Mouse (Mus musculus): ENCODE results near the gene Hagh. TPM values are rescaled to one million over a fixed set of nuclear protein-coding genes. Genes with fewer than 3 reads are reported as not detected.
A peak's percentile ranks its signal among the peaks of the same experiment; 100 is the strongest.

The Hagh gene
- polyA plus RNA-seq, 1 experiment = 195 TPM

DNA sequence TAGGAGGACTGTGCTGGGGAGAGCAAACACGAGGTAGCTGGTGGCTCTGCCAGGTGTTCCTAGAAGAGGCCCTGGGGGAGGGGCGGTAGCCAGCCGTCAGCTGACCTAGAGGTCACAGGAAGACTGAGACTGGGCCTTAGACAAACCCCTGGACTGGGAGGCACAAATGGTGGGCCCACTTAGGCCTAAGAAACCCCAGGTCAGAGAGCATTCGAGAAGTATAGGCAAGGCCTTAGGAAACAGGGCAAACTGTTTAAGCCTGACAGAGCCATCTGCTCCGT is 38.1 kb downstream of the Hagh start:
- H3K27me3 ChIP-seq (ENCODE audit: control insufficient read depth, insufficient read depth, low read length) = no peaks in the 10 kb centered on the region
- 45% methylated on average over 5 of the region's 5 CpGs for WGBS
- H3K27ac ChIP-seq (ENCODE audit: insufficient read depth, low read length) = no peak overlapping the region
- DNase-seq = no peak
- H3K4me1 ChIP-seq (ENCODE audit: control insufficient read depth, insufficient read depth, low read length) = no peaks in the 10 kb centered on the region
- H3K4me3 ChIP-seq (replicated peaks; ENCODE audit: insufficient read depth, low read depth, low read length) = no peak overlapping the region
- TF ChIP-seq CTCF (IDR thresholded peaks at IDR 0.05; ENCODE audit: borderline replicate concordance, insufficient read depth, low read depth, low read length) = no peak
- TF ChIP-seq POLR2A (IDR thresholded peaks at IDR 0.05; ENCODE audit: borderline replicate concordance, insufficient read depth, low read length) = no peak

DNA sequence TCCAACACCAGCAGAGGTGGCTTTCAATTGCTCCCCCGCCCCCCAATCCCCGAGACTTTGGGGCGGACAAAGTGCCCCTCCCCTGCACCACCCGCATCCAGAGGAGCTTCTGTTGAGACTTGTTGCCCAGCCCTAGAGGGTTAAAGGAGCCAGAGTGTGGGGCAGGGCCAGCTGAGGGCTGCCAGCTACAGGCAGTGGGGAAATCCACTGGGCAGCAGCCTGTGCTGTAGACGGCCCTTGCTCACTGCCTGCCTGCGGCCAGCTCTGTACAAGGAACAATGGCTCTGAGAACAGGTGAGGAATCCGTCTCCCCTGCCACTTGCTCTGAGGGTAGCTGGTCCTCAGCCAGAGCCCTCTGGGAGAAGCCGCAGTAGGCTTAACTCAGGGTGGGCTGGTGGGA is 38.6 kb downstream of the Hagh start:
- H3K27ac ChIP-seq (ENCODE audit: insufficient read depth, low read length) = no peak overlapping the region
- no peak for DNase-seq
- no peak for TF ChIP-seq POLR2A (IDR thresholded peaks at IDR 0.05; ENCODE audit: borderline replicate concordance, insufficient read depth, low read length)
- TF ChIP-seq CTCF (IDR thresholded peaks at IDR 0.05; ENCODE audit: borderline replicate concordance, insufficient read depth, low read depth, low read length) = no peak
- H3K27me3 ChIP-seq (ENCODE audit: control insufficient read depth, insufficient read depth, low read length) = no peaks in the 10 kb centered on the region
- 56% methylated on average over 8 of the region's 8 CpGs for WGBS
- no peaks in the 10 kb centered on the region for H3K4me1 ChIP-seq (ENCODE audit: control insufficient read depth, insufficient read depth, low read length)
- no peak overlapping the region for H3K4me3 ChIP-seq (replicated peaks; ENCODE audit: insufficient read depth, low read depth, low read length)

DNA sequence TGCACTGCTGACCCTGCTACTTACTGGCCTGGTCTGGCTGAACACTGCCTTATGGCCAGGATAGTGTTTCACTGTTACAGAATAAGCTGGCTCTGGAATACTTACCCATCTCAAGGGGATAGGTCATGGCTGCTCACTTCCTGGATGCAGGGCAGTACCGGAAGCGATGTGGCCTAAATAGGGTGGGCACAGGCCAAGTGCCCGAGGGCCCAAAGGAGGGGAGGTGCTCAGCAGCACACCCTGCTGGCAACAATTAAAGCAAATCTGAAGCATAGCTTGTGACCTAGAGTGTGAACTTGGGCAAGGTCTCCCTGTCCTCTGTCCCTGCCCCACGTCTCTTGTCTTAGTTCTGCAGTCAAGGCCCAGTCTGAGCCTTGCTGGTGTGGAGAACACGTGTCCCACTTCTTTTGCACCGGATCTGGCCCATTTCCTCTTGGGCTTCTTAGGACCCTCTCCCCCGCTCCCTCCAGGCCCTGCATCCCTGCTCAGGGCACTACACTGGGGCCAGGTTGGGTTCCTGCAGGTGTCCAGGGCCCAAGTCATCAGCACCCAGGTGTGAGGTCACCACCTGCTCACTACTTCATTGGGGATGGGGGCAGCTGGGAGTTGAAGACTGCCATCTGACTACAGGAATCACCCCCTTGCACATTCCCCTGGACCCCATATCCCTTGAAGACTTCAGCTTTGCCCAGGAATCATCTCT is 41.9 kb downstream of the Hagh start:
- H3K27ac ChIP-seq (ENCODE audit: insufficient read depth, low read length) = no peak overlapping the region

DNA sequence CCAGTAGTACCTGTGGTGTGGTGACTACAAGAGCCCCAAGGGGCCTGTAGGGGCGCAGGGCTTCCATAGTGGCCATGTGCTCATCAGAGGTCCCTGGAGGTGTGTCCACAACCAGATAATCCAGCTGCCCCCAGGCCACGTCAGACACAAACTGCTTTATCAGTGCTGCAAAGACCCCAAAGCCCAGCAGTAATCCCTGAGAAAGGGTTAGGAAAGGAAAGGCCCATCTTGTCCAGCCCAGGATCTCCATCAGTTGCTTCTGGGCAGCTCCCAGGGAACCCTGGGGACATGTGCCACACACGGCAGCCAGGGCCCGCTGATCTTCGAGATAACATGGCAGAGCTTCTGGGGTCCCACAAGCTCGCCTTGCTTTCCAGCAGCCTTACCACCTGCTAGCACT is 44.4 kb downstream of the Hagh start:
- Histone ChIP-seq H3K4me1 (ENCODE audit: control insufficient read depth, insufficient read depth, low read length) (peaks cover 14% of the 10 kb centered on the region), H3K27me3 (ENCODE audit: control insufficient read depth, insufficient read depth, low read length) (no peaks in the 10 kb centered on the region), H3K4me3 (replicated peaks; ENCODE audit: insufficient read depth, low read depth, low read length) (no peak overlapping the region), H3K27ac (ENCODE audit: insufficient read depth, low read length) (no peak overlapping the region)
- WGBS = 82% methylated on average over 6 of the region's 6 CpGs
- DNase-seq = no peak
- TF ChIP-seq CTCF (IDR thresholded peaks at IDR 0.05; ENCODE audit: borderline replicate concordance, insufficient read depth, low read depth, low read length) = no peak
- TF ChIP-seq POLR2A (IDR thresholded peaks at IDR 0.05; ENCODE audit: borderline replicate concordance, insufficient read depth, low read length) = no peak

More for the DNA sequence above, 41.9 kb downstream of the Hagh start:
- WGBS = 37% methylated on average over 7 of the region's 7 CpGs
- DNase-seq = no peak
- Histone ChIP-seq H3K27me3 (ENCODE audit: control insufficient read depth, insufficient read depth, low read length) (no peaks in the 10 kb centered on the region), H3K4me1 (ENCODE audit: control insufficient read depth, insufficient read depth, low read length) (peaks cover 5% of the 10 kb centered on the region), H3K4me3 (replicated peaks; ENCODE audit: insufficient read depth, low read depth, low read length) (no peak overlapping the region)
- TF ChIP-seq POLR2A (IDR thresholded peaks at IDR 0.05; ENCODE audit: borderline replicate concordance, insufficient read depth, low read length) = no peak
- TF ChIP-seq CTCF (IDR thresholded peaks at IDR 0.05; ENCODE audit: borderline replicate concordance, insufficient read depth, low read depth, low read length) = peak; percentile 50

DNA sequence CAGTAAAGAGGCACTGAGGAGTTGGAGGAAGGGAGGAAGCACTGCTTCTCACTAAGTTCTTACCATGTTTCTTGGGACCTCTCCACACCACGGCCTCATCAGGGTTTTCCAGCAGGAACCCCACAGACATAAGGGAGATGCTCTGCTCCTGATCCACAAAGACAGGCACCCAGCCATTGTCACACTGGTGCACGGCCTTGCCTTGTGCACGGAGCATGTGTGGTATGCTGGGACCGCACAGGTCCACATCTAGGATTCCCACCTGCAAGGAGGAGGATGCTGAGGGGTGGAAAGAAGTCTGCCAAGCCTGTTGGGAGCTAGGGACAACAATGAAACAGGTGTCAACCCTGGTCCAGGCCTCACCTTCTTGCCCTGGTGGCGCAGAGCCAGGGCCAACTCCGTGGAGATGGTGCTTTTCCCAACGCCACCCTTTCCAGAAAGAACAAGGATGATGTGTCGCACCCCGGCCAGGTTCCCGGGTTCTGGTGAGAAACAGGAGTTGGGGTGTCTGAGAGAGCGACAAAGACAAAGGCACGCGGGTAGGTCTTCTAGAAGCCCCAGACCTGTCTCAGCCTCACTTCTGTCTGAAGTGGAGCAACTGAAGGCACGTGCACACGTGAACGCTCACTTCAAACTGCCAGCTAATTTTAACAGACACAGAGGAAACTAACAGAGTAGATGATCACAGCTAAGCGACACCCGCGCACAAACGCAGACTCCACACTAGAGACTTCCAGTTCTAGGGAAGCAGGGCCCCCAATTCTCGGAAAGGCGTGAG is 45.6 kb downstream of the Hagh start:
- Histone ChIP-seq H3K4me3 (replicated peaks; ENCODE audit: insufficient read depth, low read depth, low read length) (peak overlapping the region; percentile 81), H3K27me3 (ENCODE audit: control insufficient read depth, insufficient read depth, low read length) (no peaks in the 10 kb centered on the region), H3K4me1 (ENCODE audit: control insufficient read depth, insufficient read depth, low read length) (peaks cover 25% of the 10 kb centered on the region), H3K27ac (ENCODE audit: insufficient read depth, low read length) (no peak overlapping the region)
- 22% methylated on average over 22 of the region's 22 CpGs for WGBS
- TF ChIP-seq POLR2A (IDR thresholded peaks at IDR 0.05; ENCODE audit: borderline replicate concordance, insufficient read depth, low read length) (no peak), CTCF (IDR thresholded peaks at IDR 0.05; ENCODE audit: borderline replicate concordance, insufficient read depth, low read depth, low read length) (no peak)
- peak in 1 of 2 experiments; percentile 39 for DNase-seq

DNA sequence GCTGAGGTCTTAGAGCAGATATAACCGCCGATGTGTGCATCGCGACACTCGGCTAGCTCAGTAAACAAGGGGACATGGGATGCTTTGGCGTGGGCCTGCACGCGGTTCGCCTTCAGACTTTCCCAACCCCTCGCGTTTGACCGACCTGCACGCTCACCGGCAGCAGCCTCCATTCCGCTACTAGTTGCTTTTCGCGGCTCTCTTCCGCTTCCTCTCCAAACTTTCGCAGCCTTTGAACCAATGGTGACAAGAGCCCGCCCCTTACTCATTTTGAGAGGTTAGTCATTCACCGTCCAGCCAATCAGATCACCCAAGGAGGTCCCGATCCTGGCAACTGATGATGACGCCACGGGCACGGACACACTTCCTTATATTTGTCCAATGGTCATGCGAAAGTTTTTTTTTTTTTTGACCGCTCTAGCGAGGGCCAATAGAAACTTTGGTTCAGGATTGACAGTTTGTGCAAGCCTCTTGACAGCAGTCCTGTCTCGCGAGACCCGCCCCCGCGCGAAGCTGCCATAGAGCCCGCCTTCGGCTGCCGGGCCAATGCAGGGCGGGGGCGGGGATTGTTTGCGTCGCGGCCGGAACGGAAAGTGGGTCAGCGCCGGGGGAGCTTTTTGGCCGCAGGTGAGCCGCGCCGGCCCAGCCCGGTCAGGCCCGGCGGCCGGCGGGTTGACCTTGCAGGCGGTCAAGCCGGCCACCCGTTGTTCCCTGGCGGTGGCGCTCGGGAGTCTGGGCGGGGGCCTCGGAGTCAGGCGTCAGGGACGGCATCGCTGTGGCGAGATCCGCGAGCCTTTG is 46.4 kb downstream of the Hagh start, which contains the start of the genes Nubp2 and Spsb3:
TSS of gene Nubp2 (minus strand) at position 216 of the 798 bp plus-strand sequence.
TSS of gene Spsb3 (plus strand) at position 510 of the 798 bp plus-strand sequence.
- Histone ChIP-seq H3K27me3 (ENCODE audit: control insufficient read depth, insufficient read depth, low read length) (no peaks in the 10 kb centered on the region), H3K27ac (ENCODE audit: insufficient read depth, low read length) (peak within 1 kb of the TSS; percentile 93), H3K4me3 (replicated peaks; ENCODE audit: insufficient read depth, low read depth, low read length) (peak within 1 kb of the TSS; percentile 84), H3K4me1 (ENCODE audit: control insufficient read depth, insufficient read depth, low read length) (peaks cover 33% of the 10 kb centered on the region)
- TF ChIP-seq CTCF (IDR thresholded peaks at IDR 0.05; ENCODE audit: borderline replicate concordance, insufficient read depth, low read depth, low read length) = no peak
- peak; percentile 74; the same call in 1 of the 2 replicates for TF ChIP-seq POLR2A (IDR thresholded peaks at IDR 0.05; ENCODE audit: borderline replicate concordance, insufficient read depth, low read length)
- DNase-seq = peak; percentile 97 to 100
- WGBS = under 1% methylated on average over 68 of the region's 69 CpGs

DNA sequence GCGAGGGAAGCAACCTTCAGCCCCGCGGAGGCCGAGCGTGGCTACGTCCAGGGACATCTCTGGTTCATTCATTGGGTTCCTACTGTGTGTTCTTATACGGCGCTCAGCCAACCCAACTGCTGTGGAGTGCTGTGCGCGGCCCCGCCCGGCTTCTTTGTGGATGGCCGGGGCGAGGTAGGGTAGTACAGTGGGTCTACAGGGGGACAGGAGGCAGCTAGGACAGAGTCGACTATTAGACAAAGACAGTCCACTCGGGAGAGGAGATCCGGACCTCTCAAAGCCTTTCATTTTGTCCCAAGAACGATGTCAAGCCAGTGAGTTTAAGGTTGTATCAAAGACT is 47.0 kb downstream of the Hagh start:
- Histone ChIP-seq H3K27ac (ENCODE audit: insufficient read depth, low read length) (peak overlapping the region; percentile 93), H3K4me1 (ENCODE audit: control insufficient read depth, insufficient read depth, low read length) (peaks cover 38% of the 10 kb centered on the region), H3K4me3 (replicated peaks; ENCODE audit: insufficient read depth, low read depth, low read length) (peak overlapping the region; percentile 84), H3K27me3 (ENCODE audit: control insufficient read depth, insufficient read depth, low read length) (no peaks in the 10 kb centered on the region)
- under 1% methylated on average over 18 of the region's 18 CpGs for WGBS
- DNase-seq = no peak
- no peak for TF ChIP-seq CTCF (IDR thresholded peaks at IDR 0.05; ENCODE audit: borderline replicate concordance, insufficient read depth, low read depth, low read length)
- TF ChIP-seq POLR2A (IDR thresholded peaks at IDR 0.05; ENCODE audit: borderline replicate concordance, insufficient read depth, low read length) = no peak
